Mouse (Mus musculus): ENCODE measurements around the gene Gm11214.

Gm11214 gene

GRCm38 (mm10) chr4:63659775-63660174 lies 3.4 kb downstream of the Gm11214 start:
- DNase-seq: no peak

GRCm38 (mm10) chr4:63659086-63659485 lies 4.1 kb downstream of the Gm11214 start:
- DNase-seq: no peak

GRCm38 (mm10) chr4:63654381-63654780 lies 8.8 kb downstream of the Gm11214 start:
- no peak for DNase-seq

- no peak for DNase-seq
Observed at GRCm38 (mm10) chr4:63643956-63644726, 19.0 kb downstream of the Gm11214 start.

GRCm38 (mm10) chr4:63639842-63640241 lies 23.3 kb downstream of the Gm11214 start:
- DNase-seq: no peak

GRCm38 (mm10) chr4:63638603-63639002 lies 24.6 kb downstream of the Gm11214 start:
- no peak for DNase-seq

GRCm38 (mm10) chr4:63633181-63633580 lies 30.0 kb downstream of the Gm11214 start:
- DNase-seq: no peak

- no peak for DNase-seq
Observed at GRCm38 (mm10) chr4:63627111-63627510, 36.1 kb downstream of the Gm11214 start.

- no peak for DNase-seq
Observed at GRCm38 (mm10) chr4:63625563-63626080, 37.6 kb downstream of the Gm11214 start.

GRCm38 (mm10) chr4:63622378-63622835 lies 40.8 kb downstream of the Gm11214 start, which contains the start of gene Tex48:
Tex48 (minus strand) TSS chr4:63622428.
- DNase-seq: no peak

- no peak for DNase-seq
Observed at GRCm38 (mm10) chr4:63621861-63622260, 41.3 kb downstream of the Gm11214 start.

Data from right cerebral cortex, postnatal 25 days (tissue).